Mouse (Mus musculus): Measurements from ENCODE around the gene Riiad1. TPM values are rescaled to one million over a fixed set of nuclear protein-coding genes. Genes with fewer than 3 reads are reported as not detected.

Riiad1 gene
- total and polyA plus RNA-seq, 3 experiments: not detected

- H3K27ac ChIP-seq (ENCODE audit: insufficient read depth, low read depth): no peak overlapping the region
- DNase-seq (ENCODE audit: extremely low read depth): peak; percentile 21
- TF ChIP-seq E2F4 (IDR thresholded peaks at IDR 0.05; ENCODE audit: insufficient replicate concordance, low read depth, low read length) (no peak), CTCF (conservative IDR thresholded peaks at IDR 0.05 in 1 of 2, IDR thresholded peaks at IDR 0.05 in 1 of 2; ENCODE audit: low read depth in 2 of 2, low read length in 2 of 2) (peak; percentile 75 to 80), SMC3 (IDR thresholded peaks at IDR 0.05; ENCODE audit: low read depth, low read length) (peak; percentile 68), POLR2AphosphoS2 (IDR thresholded peaks at IDR 0.05; ENCODE audit: low read depth, low read length) (no peak), EP300 (IDR thresholded peaks at IDR 0.05; ENCODE audit: low read length) (no peak), RAD21 (IDR thresholded peaks at IDR 0.05; ENCODE audit: low read depth, low read length) (peak; percentile 50)
- dilution Hi-C loops (cut with MboI; ENCODE audit: extremely low pct_ligation_motif_present, extremely low pct_unique_long_range_greater_than_20kb, low sequenced_read_pairs) (no loop called here), in situ Hi-C loops (cut with MboI; ENCODE audit: low pct_ligation_motif_present, low pct_unique_long_range_greater_than_20kb, low sequenced_read_pairs) (no loop called here)
- no peaks in the 10 kb centered on the region for H3K4me1 ChIP-seq (ENCODE audit: control insufficient read depth in 1 of 2, insufficient read depth in 2 of 2)
- no peaks in the 10 kb centered on the region for H3K9me3 ChIP-seq (replicated peaks; ENCODE audit: low read length)
- no peak overlapping the region for H3K4me2 ChIP-seq (ENCODE audit: insufficient read depth, low read depth, poor library complexity, severe bottlenecking)
- H3K27me3 ChIP-seq (replicated peaks): no peaks in the 10 kb centered on the region
- H3K9ac ChIP-seq (ENCODE audit: insufficient read depth, low read depth): no peak overlapping the region
- no peaks in the 10 kb centered on the region for H3K79me2 ChIP-seq (replicated peaks; ENCODE audit: control insufficient read depth, extremely low read depth, insufficient read depth, poor library complexity, severe bottlenecking)
- H3K36me3 ChIP-seq (replicated peaks in 1 of 2; ENCODE audit: control insufficient read depth in 1 of 2, insufficient read depth in 1 of 2, low read length in 1 of 2): peaks cover 20 to 85% of the 10 kb centered on the region in 2 experiments
- H3K4me3 ChIP-seq (replicated peaks in 1 of 3; ENCODE audit: low read depth in 2 of 3, low read length in 2 of 3, poor library complexity in 1 of 3): no peak overlapping the region
Observed at GRCm38 (mm10) chr3:94502243-94502642, 22.1 kb upstream of the Riiad1 start.

- Histone ChIP-seq H3K27me3 (replicated peaks) (no peaks in the 10 kb centered on the region), H3K4me3 (replicated peaks in 1 of 3; ENCODE audit: low read depth in 2 of 3, low read length in 2 of 3, poor library complexity in 1 of 3) (no peak overlapping the region), H3K79me2 (replicated peaks; ENCODE audit: control insufficient read depth, extremely low read depth, insufficient read depth, poor library complexity, severe bottlenecking) (no peaks in the 10 kb centered on the region), H3K9me3 (replicated peaks; ENCODE audit: low read length) (no peaks in the 10 kb centered on the region), H3K4me2 (ENCODE audit: insufficient read depth, low read depth, poor library complexity, severe bottlenecking) (no peak overlapping the region), H3K27ac (ENCODE audit: insufficient read depth, low read depth) (no peak overlapping the region), H3K4me1 (ENCODE audit: control insufficient read depth in 1 of 2, insufficient read depth in 2 of 2) (peaks cover 0 to 9% of the 10 kb centered on the region in 2 experiments; a peak in 1 of 4 replicates), H3K36me3 (replicated peaks in 1 of 2; ENCODE audit: control insufficient read depth in 1 of 2, insufficient read depth in 1 of 2, low read length in 1 of 2) (peaks cover 9 to 92% of the 10 kb centered on the region in 2 experiments), H3K9ac (ENCODE audit: insufficient read depth, low read depth) (no peak overlapping the region)
- no peak for DNase-seq (ENCODE audit: extremely low read depth)
- dilution Hi-C loops (cut with MboI; ENCODE audit: extremely low pct_ligation_motif_present, extremely low pct_unique_long_range_greater_than_20kb, low sequenced_read_pairs): no loop called here
- no peak for TF ChIP-seq RAD21 (IDR thresholded peaks at IDR 0.05; ENCODE audit: low read depth, low read length)
- no peak for TF ChIP-seq NRF1 (IDR thresholded peaks at IDR 0.05; ENCODE audit: low read depth, low read length)
- TF ChIP-seq NELFE (IDR thresholded peaks at IDR 0.05; ENCODE audit: low read depth, low read length): no peak
- TF ChIP-seq MAFK (IDR thresholded peaks at IDR 0.05; ENCODE audit: insufficient replicate concordance, low read length): no peak
- no peak for TF ChIP-seq HCFC1 (IDR thresholded peaks at IDR 0.05; ENCODE audit: low read depth, low read length)
- no peak for TF ChIP-seq USF1 (IDR thresholded peaks at IDR 0.05; ENCODE audit: low read depth, low read length)
- TF ChIP-seq CHD2 (IDR thresholded peaks at IDR 0.05; ENCODE audit: low read length): no peak
- TF ChIP-seq EP300 (IDR thresholded peaks at IDR 0.05; ENCODE audit: low read length): no peak
- no peak for TF ChIP-seq ZKSCAN1 (IDR thresholded peaks at IDR 0.05; ENCODE audit: borderline replicate concordance, low read depth, low read length)
- no peak for TF ChIP-seq E2F4 (IDR thresholded peaks at IDR 0.05; ENCODE audit: insufficient replicate concordance, low read depth, low read length)
- TF ChIP-seq MEF2A (IDR thresholded peaks at IDR 0.05; ENCODE audit: borderline replicate concordance, low read depth, low read length): no peak
- TF ChIP-seq CHD1 (IDR thresholded peaks at IDR 0.05; ENCODE audit: low read depth, low read length): no peak
- no peak for TF ChIP-seq POLR2A (IDR thresholded peaks at IDR 0.05; ENCODE audit: low read depth, low read length)
- no peak for TF ChIP-seq PAX5 (IDR thresholded peaks at IDR 0.05; ENCODE audit: low read length)
- TF ChIP-seq RCOR1 (conservative IDR thresholded peaks at IDR 0.05; ENCODE audit: low read depth, low read length): no peak
- TF ChIP-seq SMC3 (IDR thresholded peaks at IDR 0.05; ENCODE audit: low read depth, low read length): no peak
- in situ Hi-C loops (cut with MboI; ENCODE audit: low pct_ligation_motif_present, low pct_unique_long_range_greater_than_20kb, low sequenced_read_pairs): no loop called here
Observed at GRCm38 (mm10) chr3:94497162-94497561, 17.0 kb upstream of the Riiad1 start.
